Mouse (Mus musculus) heart, embryonic 13.5 days (tissue): ENCODE results near the gene Eml3. TPM values are rescaled to one million over a fixed set of nuclear protein-coding genes. Genes with fewer than 3 reads are reported as not detected.

Source experiments
- ATAC-seq: fragments of 200-750 bp; cut with Nextera tagmentation; 2 replicates; pipeline ENCODE4 v1.8.0; 2017; ENCODE audit warnings: moderate TSS enrichment; ENCODE audit not compliant: insufficient number of reproducible peaks, low FRiP score, low TSS enrichment; ENCODE audit errors: extremely low read depth
- H3K27ac ChIP-seq: fragments of 300-500 bp; sonication (generic); replicated peaks from 2 replicates; pipeline ENCODE4 v1.5.1; 2015; ENCODE audit warnings: moderate library complexity, mild to moderate bottlenecking, inconsistent platforms
- H3K27me3 ChIP-seq: fragments of 300-500 bp; sonication (generic); replicated peaks from 2 replicates; pipeline ENCODE4 v1.6.1; 2015; ENCODE audit warnings: mild to moderate bottlenecking, inconsistent platforms
- H3K36me3 ChIP-seq: fragments of 300-500 bp; sonication (generic); 2 replicates; pipeline ENCODE4 v1.6.1; 2015; ENCODE audit warnings: mild to moderate bottlenecking, inconsistent platforms
- H3K4me1 ChIP-seq: fragments of 300-500 bp; sonication (generic); 2 replicates; pipeline ENCODE4 v1.6.1; 2015; ENCODE audit warnings: inconsistent platforms
- H3K4me2 ChIP-seq: fragments of 300-500 bp; sonication (generic); 2 replicates; pipeline ENCODE4 v1.6.1; 2015; ENCODE audit warnings: inconsistent platforms, mild to moderate bottlenecking, moderate library complexity
- H3K4me3 ChIP-seq: fragments of 300-500 bp; sonication (generic); 2 replicates; pipeline ENCODE4 v1.5.1; 2015; ENCODE audit warnings: moderate library complexity, mild to moderate bottlenecking, inconsistent platforms
- H3K9ac ChIP-seq: fragments of 300-500 bp; sonication (generic); 2 replicates; pipeline ENCODE4 v1.6.1; 2015; ENCODE audit warnings: inconsistent platforms, mild to moderate bottlenecking, moderate library complexity
- H3K9me3 ChIP-seq: fragments of 300-500 bp; sonication (generic); 2 replicates; pipeline ENCODE4 v1.6.1; 2016; ENCODE audit warnings: inconsistent platforms
- WGBS: fragments of 180-500 bp; shearing (Covaris S2); methylation state at CpG from one replicate; pipeline ENCODE4 v1.1.7; 2015; ENCODE audit warnings: mixed read lengths; 5-methylcytosine and 5-hydroxymethylcytosine counted together
- polyA plus RNA-seq: library from polyadenylated mRNA; unstranded; fragments of >200 nt; fragmentation: Nextera tagmentation; extraction: Ambion mirVana; gene quantifications from 2 replicates; pipeline ENCODE4 v1.2.1, GENCODE M21; 2015

Gene Eml3
- polyA plus RNA-seq, 1 experiment from 2014 or later = 14.9 TPM

DNA sequence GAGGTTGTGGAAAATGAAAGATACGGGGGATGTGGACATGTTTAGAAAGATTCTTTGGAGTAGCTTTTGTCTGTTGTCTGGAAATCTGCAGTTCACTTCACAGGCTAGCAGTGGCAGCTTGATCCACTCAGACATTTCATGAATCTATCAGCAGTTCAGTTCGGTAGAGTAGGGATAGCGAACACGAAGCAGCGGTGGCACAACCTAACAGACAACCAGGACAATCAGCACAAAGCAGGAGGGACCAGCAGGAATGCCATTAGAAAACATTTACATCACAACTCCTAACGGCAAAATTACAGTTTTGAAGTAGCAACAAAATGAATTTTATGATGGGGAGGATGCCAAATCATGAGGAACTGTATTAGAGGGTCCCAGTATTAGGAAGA, 9.7 kb upstream of the Eml3 start:
- 52% methylated on average over 6 of the region's 6 CpGs for WGBS
- peak overlapping the region; percentile 91 for H3K4me2 ChIP-seq
- no peaks in the 10 kb centered on the region for H3K9me3 ChIP-seq
- H3K27me3 ChIP-seq = no peaks in the 10 kb centered on the region
- ATAC-seq = no peak
- peak overlapping the region; percentile 72 for H3K4me3 ChIP-seq
- H3K4me1 ChIP-seq = peaks cover 15% of the 10 kb centered on the region
- peak overlapping the region; percentile 91 for H3K9ac ChIP-seq
- peak overlapping the region; percentile 89 for H3K27ac ChIP-seq
- peaks cover 41% of the 10 kb centered on the region for H3K36me3 ChIP-seq

- Histone ChIP-seq H3K9ac (peak within 1 kb of the TSS; percentile 91), H3K36me3 (peaks cover 37% of the 10 kb centered on the region), H3K27me3 (no peaks in the 10 kb centered on the region), H3K4me2 (peak within 1 kb of the TSS; percentile 91), H3K4me1 (peaks cover 15% of the 10 kb centered on the region), H3K9me3 (no peaks in the 10 kb centered on the region), H3K27ac (peak within 1 kb of the TSS; percentile 89), H3K4me3 (peak within 1 kb of the TSS; percentile 72)
- ATAC-seq = peak; percentile 95
- 3% methylated on average over 43 of the region's 50 CpGs for WGBS
Measured at GRCm38 (mm10) chr19:8920073-8920736, 9.1 kb upstream of the Eml3 start, which contains the start of gene B3gat3. B3gat3 (plus strand) TSS chr19:8920374.

GRCm38 (mm10) chr19:8920836-8921291, 8.5 kb upstream of the Eml3 start:
- Histone ChIP-seq H3K27me3 (no peaks in the 10 kb centered on the region), H3K4me1 (peaks cover 15% of the 10 kb centered on the region), H3K4me3 (peak overlapping the region; percentile 72), H3K4me2 (peak overlapping the region; percentile 91), H3K27ac (peak overlapping the region; percentile 89), H3K9me3 (no peaks in the 10 kb centered on the region), H3K36me3 (peaks cover 37% of the 10 kb centered on the region), H3K9ac (peak overlapping the region; percentile 91)
- 0 out of 2 replicates have a peak, but pooled peaks have one; percentile 4 for ATAC-seq
- WGBS = 1% methylated on average over 6 of the region's 6 CpGs

DNA sequence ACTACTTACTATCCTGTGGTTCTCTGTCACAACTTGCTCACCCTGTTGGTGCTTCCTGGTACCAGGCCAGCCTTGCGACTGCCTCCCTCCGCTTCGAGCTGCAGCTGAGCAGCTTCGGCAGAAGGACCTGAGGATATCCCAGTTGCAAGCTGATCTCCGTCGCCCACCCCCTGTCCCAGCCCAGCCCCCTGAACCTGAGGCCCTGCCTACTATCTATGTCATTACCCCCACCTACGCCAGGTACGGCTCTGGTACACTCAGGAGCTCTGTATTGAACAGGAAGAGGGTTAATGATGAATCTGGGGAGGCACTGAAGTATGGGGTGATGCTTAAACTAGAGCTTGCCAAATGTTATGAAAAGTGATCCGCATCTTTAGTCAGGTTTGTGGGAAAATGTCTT, 7.6 kb upstream of the Eml3 start:
- Histone ChIP-seq H3K27me3 (no peaks in the 10 kb centered on the region), H3K9me3 (no peaks in the 10 kb centered on the region), H3K4me2 (peak overlapping the region; percentile 91), H3K9ac (peak overlapping the region; percentile 91), H3K27ac (no peak overlapping the region), H3K4me3 (peak overlapping the region; percentile 72), H3K4me1 (peaks cover 15% of the 10 kb centered on the region), H3K36me3 (peaks cover 37% of the 10 kb centered on the region)
- no peak for ATAC-seq
- 80% methylated on average over 9 of the region's 9 CpGs for WGBS

- WGBS = 87% methylated on average over 2 of the region's 2 CpGs
- peaks cover 23% of the 10 kb centered on the region for H3K4me1 ChIP-seq
- H3K36me3 ChIP-seq = peaks cover 50% of the 10 kb centered on the region
- no peak overlapping the region for H3K27ac ChIP-seq
- H3K27me3 ChIP-seq = no peaks in the 10 kb centered on the region
- no peak overlapping the region for H3K4me2 ChIP-seq
- ATAC-seq = no peak
- H3K9me3 ChIP-seq = no peaks in the 10 kb centered on the region
- no peak overlapping the region for H3K9ac ChIP-seq
- H3K4me3 ChIP-seq = no peak overlapping the region
Measured at GRCm38 (mm10) chr19:8926766-8927165, 2.6 kb upstream of the Eml3 start.

DNA sequence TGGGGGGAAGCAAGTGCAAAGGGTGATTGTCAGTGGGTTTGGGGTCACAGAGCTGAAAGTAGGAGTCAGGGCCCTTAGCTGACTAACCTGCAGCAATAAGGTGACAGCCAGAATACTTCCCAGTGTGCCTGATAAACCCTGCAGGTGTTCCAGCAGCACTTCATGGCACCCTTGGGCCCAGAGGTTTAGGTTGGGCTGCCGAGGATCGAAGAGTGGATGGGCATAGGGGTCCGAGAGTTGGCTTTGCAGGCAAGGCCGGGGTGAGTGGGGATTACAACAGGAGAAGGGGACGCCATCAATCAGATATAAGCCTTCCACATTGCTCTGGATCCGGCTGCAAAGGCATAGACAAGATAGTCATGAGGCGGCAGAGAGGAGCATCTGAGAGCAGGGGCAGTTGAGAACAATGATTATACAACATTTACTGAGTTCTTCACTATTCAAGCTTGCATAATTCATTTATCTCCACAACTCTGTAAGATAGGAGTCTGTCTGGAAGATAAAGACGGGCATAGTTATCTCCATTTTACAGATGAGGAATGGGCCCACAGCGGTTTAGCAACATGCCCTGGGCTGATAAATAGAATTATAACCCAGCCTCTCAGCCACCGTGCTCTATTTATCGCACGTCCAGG, 1.3 kb upstream of the Eml3 start:
- Histone ChIP-seq H3K9ac (no peak overlapping the region), H3K4me2 (no peak overlapping the region), H3K27me3 (no peaks in the 10 kb centered on the region), H3K4me1 (peaks cover 21% of the 10 kb centered on the region), H3K9me3 (no peaks in the 10 kb centered on the region), H3K36me3 (peaks cover 49% of the 10 kb centered on the region), H3K27ac (no peak overlapping the region), H3K4me3 (no peak overlapping the region)
- WGBS = 77% methylated on average over 12 of the region's 12 CpGs
- ATAC-seq = no peak

DNA sequence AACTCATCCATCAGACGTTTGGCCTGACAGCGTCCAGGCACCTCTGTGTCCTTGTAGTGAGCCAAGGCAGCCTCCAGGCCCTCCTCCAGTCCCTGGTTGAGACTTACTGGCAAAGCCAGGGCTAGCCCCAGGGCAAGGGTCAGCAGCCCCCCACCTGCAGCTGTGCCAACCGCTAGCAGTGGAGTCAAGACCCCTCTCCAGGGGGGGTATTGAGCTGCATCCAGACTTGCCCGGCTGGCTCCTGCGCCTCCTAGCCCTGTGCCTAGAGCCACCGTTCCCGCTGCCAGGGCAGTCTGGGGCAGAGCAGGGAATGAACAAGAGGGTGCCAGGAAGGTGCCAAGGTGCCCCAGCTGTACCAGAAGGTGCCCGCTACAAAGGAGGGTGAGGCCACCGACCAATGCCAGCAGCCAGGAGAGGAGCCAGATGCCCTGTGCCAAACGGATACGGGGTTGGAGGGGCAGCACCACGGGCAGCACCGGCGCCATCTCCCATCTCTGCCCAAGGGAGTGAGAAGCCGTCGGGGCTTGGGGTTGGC, 596 bp upstream of the Eml3 start:
- H3K4me1 ChIP-seq = peaks cover 21% of the 10 kb centered on the region
- H3K27me3 ChIP-seq = no peaks in the 10 kb centered on the region

GRCm38 (mm10) chr19:8930117-8930516, 765 bp downstream of the Eml3 start:
- Histone ChIP-seq H3K9ac (peak overlapping the region; percentile 91), H3K4me1 (peaks cover 21% of the 10 kb centered on the region), H3K27ac (peak overlapping the region; percentile 82), H3K4me3 (peak overlapping the region; percentile 89), H3K9me3 (no peaks in the 10 kb centered on the region), H3K27me3 (no peaks in the 10 kb centered on the region), H3K36me3 (peaks cover 60% of the 10 kb centered on the region), H3K4me2 (peak overlapping the region; percentile 87)
- 6% methylated on average over 11 of the region's 11 CpGs for WGBS
- no peak for ATAC-seq

More for the DNA sequence above, 596 bp upstream of the Eml3 start:
- H3K9ac ChIP-seq = peak overlapping the region; percentile 91
- 18% methylated on average over 16 of the region's 16 CpGs for WGBS
- peak overlapping the region; percentile 89 for H3K4me3 ChIP-seq
- H3K27ac ChIP-seq = peak overlapping the region; percentile 82
- peaks cover 50% of the 10 kb centered on the region for H3K36me3 ChIP-seq
- no peaks in the 10 kb centered on the region for H3K9me3 ChIP-seq
- no peak for ATAC-seq
- peak overlapping the region; percentile 87 for H3K4me2 ChIP-seq

- no peaks in the 10 kb centered on the region for H3K27me3 ChIP-seq
- H3K4me2 ChIP-seq = peak overlapping the region; percentile 87
- peaks cover 21% of the 10 kb centered on the region for H3K4me1 ChIP-seq
- H3K9ac ChIP-seq = peak overlapping the region; percentile 91
- ATAC-seq = no peak
- peak overlapping the region; percentile 89 for H3K4me3 ChIP-seq
- WGBS = 74% methylated on average over 7 of the region's 7 CpGs
- H3K36me3 ChIP-seq = peaks cover 60% of the 10 kb centered on the region
- no peak overlapping the region for H3K27ac ChIP-seq
- H3K9me3 ChIP-seq = no peaks in the 10 kb centered on the region
Measured at GRCm38 (mm10) chr19:8930771-8931170, 1.4 kb downstream of the Eml3 start.

DNA sequence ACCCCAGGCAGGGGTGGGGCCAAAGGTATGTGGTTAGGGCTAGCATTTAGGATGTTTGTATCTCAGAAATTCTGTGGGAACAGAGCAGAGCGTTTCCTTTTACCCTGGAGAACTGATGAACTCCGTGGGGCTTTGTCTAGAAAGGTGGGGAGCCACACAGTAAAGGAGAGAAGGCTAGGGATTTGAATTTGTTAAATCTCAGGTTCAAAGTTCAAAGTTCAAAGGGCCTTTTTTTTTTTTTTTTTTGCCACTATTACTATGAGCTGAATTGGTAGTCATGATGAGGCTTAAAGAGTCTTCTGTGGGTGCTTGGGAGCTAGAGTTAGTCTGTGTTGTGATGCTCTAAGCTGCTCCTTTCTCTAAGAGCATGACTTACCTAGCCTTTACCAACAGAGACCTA, 7.4 kb downstream of the Eml3 start:
- ATAC-seq = no peak
- Histone ChIP-seq H3K27ac (no peak overlapping the region), H3K27me3 (no peaks in the 10 kb centered on the region), H3K4me3 (no peak overlapping the region), H3K4me2 (no peak overlapping the region), H3K36me3 (peaks cover 69% of the 10 kb centered on the region), H3K4me1 (peaks cover 9% of the 10 kb centered on the region), H3K9me3 (no peaks in the 10 kb centered on the region), H3K9ac (no peak overlapping the region)
- 78% methylated on average over 2 of the region's 2 CpGs for whole genome bisulfite sequencing

DNA sequence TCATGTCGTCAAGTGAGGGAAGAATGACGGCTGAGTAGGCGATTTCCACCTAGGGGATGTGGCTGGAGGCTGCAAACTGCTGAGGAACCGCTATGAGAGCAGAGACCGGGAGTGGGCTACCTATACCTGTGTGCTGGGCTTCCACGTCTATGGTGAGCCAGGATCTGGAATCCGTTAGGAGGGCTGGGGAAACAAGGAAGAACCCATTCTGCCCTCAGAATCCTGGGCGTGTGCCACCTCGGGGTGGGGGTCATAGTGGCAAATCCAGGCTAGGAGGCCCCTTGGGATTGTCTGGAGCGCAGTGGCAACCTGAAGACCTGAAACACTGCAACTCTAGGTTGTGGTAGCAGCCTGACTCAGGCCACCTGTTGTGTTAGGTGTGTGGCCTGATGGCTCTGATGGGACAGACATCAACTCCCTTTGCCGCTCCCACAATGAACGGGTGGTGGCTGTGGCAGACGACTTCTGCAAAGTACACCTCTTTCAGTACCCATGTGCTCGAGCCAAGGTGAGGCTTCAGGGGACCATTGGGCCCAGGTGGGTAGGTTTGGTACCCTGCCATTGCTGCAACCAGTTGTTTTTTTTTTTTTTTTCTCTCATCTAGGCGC, 11.3 kb downstream of the Eml3 start:
- WGBS = 83% methylated on average over 15 of the region's 15 CpGs
- Histone ChIP-seq H3K27me3 (no peaks in the 10 kb centered on the region), H3K27ac (peak overlapping the region; percentile 77; the same call in 1 of the 2 replicates), H3K4me1 (peaks cover 39% of the 10 kb centered on the region), H3K9me3 (no peaks in the 10 kb centered on the region), H3K4me2 (peak overlapping the region; percentile 82), H3K36me3 (peaks cover 56% of the 10 kb centered on the region), H3K4me3 (peak overlapping the region; percentile 92), H3K9ac (peak overlapping the region; percentile 98)
- ATAC-seq = no peak
